Mouse (Mus musculus) megakaryocyte progenitor cell, adult 5-6 weeks (primary cell): ENCODE data around the gene A630095N17Rik. TPM values are rescaled to one million over a fixed set of nuclear protein-coding genes. Genes with fewer than 3 reads are reported as not detected.
A peak's percentile ranks its signal among the peaks of the same experiment; 100 is the strongest.

Experiments used
- ATAC-seq: replicated peaks from 2 replicates; pipeline ENCODE4 v1.8.0; 2016; ENCODE audit warnings: mild to moderate bottlenecking, moderate TSS enrichment, inconsistent platforms; ENCODE audit not compliant: poor library complexity
- total RNA-seq, 2 experiments: library from RNA; stranded (forward) in 1 of 2; stranded (reverse) in 1 of 2; fragments of 157-497, 149-512 nt in 1 of 2; fragments of 200-1000 nt in 1 of 2; gene quantifications; 2 replicates each; pipeline versions ENCODE4 v1.2.3 to v1.2.4; 2015 to 2017

Gene A630095N17Rik
- total RNA-seq (2015): 0.56 and 1.2 TPM in 2 replicates
- total RNA-seq (2017): 1.2 TPM in 1 of 2 replicates, not detected in the other

DNA sequence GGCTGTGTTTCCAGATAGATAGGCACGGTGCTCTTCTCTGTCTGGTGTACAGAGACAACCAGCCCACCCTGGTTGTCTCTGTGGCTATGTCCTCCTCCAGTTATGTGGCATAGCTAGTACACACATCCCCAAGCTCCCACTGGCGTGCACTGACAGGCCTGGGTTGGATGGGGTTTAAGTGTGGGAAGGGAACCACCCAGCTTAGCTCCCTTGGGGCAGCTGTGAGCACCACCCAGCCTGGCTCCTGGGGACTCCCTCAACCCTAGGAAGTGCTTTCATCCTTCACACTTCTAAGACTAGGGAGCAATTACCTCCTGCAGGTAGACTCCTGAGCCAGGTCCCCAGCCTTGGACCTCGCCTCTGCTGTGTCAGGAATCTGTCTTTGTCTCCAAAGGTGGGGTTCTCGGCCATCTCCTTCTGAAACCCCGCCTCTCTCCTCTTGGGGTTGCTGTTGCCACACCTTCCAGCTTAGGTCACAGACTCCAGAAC, at the start of gene A630095N17Rik:
Gene A630095N17Rik (minus strand): TSS at position 439 of the 489 bp plus-strand sequence.
- no peak for ATAC-seq

DNA sequence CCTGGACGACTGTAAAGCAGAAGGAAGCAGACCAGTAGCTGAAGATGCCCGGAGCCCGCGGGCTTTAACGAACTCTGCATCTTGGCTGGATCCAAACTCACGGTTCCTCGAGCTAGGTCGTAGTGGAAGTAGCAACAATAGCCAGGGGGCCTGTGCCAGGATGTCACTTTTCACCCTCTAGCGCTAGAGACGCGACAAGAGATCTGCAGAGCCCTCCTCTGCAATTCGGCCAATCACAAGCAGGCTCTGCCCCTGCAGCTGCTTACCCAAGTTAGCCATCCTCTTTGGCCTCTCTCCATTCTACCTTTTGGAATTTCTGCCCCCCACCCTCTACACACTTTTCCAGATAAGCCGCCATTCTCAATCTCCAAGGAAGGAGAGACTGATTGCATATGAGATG, 46.3 kb upstream of the A630095N17Rik start, which contains the start of gene Resp18:
Gene Resp18 (minus strand): TSS at position 188 of the 400 bp plus-strand sequence.
- ATAC-seq: no peak

DNA sequence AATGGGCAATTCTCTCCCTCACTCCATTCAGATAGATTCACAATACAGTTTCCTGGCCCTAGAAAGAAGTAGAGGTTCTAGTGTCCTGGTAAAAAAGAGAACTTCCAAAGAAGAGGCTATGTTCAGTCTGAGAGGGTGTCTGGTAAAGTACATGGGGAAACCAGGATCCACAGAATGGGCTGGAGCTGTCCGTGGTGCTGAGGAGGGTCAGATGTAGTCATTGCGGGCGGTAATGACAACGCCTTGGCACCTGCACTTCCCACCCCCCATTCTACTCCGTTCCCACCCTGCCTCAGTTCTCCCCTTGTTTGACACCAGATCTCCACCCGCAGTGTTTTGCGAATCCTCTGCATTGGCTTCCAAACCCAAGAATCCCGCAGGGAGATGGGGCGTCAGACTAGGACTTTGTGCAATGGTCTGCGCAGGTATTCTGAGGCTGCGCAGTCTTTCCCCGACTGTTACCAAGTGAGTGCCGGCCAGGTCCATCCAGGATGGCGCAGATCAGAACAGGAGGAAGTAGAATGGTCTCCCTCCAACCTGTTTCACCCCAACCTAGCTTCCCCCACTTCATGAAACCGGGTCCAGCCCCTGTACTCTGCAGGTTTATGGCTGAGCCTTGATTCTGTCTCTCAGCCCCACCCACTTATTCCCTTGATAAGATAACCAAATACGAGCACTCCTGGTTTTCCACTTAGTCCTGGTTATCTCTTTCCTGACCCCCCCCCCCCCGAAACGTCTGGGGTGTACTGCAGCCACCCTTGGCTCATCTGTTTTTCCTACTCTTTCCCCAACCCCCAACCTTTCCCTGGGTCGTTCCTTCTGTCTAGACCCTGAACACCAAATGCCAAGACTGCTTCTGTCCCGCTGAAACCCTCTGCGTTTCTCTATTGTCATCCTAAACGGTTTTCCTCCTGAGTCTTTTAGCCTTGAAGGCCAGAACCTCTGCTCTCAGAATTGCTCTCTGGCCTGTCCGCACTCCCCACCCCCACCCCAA, 45.6 kb upstream of the A630095N17Rik start:
- peak; percentile 73 for ATAC-seq

DNA sequence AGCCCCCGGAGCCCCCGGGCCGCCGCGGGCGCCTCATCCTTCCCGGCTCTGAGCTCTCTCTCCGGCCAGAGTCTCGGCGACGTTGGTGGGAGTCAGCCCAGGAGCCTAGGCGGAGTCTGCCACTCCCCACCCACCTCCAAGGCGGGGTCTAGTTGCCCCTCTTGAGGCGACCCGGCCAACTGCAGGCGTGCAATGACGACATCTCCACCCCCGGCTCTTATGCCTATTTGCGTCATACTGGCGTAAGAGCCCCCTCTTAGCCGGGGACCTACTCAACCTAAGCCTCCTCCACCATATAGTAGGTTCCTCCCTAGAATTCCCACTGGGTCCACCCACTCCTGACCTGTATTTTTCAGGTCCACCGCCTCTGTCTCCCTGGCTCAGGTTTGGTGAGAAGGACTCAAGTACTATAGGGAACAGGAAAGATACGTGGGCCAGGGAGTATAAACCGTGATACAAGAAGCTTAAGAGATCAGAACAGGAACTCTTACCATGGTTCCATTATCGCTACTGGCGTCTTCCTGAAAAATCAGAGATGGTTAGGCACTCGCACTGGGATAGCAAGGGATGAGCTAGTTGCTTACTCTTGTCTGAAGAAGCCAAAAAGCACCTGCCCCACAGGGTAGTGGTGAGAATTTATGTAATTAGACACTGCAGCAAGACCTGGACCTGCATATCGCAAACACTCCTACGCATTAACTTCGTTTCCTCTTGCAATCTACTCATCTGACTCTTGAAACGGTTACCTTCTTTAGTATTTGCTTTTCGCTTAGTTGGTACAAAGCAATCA, 32.4 kb upstream of the A630095N17Rik start, which contains the start of gene Ptprn:
Gene Ptprn (minus strand): TSS at position 412 of the 790 bp plus-strand sequence.
- ATAC-seq: no peak

DNA sequence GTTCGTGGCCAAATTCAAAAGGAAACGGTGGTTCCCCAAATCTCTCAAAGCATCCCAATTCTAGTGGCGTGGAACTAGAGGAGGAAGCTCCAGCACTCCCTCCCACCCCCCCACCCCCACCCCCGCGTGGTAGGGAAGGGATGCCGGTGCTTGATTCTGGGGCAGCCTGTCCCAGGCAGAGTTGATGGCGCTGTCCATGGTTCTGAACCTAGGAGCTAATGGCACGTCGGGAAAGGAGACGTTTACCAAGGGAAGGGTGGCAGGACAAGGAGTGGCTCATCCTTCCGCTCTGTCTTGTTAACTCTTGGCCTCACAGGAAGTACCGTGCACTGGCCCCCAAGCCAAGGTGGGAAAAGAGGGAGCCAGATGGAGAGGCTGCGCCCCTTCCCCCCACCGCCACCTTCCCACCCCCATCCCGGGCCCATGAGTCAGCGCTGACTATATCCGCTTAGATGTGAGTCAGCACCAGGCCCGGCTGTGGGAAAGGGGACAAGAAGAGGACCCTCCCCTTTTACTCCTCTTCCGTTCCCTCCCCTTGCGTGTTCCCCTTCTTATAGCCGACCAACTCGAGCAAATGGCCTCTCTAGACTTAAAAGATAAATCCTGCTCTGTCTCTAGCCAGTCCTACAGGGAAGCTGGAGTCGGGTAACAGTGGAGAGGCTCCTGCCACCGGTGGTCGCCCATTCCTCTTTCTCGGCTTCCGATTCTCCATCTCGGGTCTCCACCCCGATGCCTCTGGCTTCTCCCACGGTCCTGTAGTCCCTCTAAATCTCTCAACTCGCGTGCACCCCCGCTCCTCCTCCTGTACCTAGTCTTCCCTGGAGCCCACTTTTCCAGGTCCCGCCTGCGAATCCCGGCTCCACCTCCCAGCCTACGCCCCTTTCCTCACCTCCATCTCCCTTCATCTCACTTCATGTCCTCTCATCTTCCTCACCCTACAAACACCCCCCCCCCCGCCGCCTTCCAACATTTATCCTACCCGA, 31.4 kb upstream of the A630095N17Rik start:
- ATAC-seq: peak; percentile 92

DNA sequence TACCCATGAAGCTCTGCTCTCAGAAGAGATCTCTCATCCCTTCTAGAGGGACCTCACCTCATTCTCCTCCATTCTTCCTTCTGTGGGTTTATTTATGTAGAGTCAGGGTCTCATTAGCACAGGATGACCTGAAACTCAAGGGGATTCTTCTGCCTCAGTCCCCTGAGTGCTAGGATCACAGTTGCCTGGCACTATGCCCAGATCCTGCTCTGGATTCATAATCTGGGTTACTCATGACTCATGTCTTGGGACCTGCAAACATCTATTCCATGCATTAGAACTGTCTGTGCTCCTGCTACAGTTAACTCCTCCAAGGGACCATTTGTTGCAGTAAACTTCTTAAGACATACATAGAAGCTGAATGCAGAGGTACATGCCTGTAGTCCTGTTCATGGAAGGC, 29.4 kb upstream of the A630095N17Rik start:
- no peak for ATAC-seq

DNA sequence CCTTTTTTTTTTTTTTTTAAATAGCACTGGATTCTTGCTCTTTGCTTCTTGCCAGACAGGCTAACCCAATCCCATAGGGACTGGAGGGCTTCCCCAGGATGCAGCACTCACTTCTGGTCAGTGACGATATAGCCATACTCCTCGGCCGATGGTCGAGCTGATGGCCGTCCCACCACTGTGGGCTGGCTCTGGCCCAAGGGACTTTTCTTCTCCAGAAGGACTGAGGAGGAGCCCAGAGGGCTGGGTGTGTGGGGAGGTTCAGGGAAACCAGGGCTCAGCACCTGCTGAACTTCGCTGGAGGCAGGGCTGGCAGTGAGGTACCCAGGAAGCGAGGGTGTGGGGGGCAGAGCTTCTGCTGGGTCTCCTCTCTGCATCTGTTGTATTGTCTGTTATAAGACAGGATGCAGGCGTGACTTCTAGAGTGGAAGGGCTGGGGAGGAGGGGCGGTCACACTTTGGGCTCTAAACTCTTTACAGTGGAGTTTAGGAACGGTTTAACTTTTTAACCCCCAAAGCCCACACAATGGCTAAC, 23.7 kb upstream of the A630095N17Rik start:
- no peak for ATAC-seq

DNA sequence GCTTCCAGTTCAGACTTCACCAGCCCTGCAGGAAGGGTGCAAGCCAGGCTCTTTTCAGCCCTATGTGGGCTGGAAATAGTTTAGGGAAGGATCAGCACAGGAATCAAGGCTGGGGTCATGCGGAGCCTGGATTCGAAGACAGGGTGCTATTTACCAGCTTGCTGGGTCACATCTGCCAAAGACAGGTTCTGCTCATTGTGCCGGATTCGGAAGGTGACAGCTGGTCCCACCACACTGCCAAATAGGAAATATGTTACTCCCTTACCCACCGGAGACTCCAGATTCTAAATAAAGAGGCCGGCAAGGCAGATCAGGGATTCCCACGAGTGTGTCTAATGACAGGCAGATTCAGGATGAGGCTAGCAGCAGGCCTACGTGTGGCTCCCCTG, 22.7 kb upstream of the A630095N17Rik start:
- no peak for ATAC-seq

DNA sequence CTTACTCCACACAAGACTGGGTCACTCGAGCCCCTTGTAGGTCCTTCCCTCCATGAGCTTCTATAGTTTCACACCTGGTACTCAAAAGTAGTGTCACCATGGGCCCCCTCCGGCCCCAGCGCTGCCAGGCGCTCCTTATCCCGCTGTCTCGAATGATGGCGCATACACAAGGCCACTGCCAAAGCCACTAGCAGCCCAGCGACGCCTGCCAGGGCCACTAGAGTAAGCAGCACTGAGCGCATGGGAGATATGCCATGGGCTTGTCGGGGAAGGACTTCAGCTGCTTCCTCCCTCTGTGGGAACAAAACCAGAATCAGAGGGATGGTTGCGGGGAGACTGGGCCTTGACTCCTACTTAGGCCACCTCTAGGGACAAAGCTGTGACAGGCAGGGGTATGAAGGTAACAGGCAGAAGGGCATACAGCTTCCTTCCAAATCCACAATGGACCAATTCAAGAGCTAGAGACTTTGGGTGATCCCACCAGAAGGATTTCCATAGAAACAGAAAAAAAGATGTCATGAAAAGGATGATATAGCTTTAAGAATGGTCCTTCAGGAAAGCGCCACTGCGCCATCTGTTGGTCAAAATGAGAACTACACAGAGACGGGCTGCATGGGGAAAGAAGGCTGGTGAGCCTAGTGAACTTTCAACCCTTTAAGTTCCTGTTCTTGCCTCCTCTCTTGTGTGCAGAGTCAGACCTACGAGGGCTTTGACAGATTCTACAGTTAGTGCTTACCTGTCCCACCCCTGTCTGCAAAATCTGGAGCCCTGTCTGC, 22.1 kb upstream of the A630095N17Rik start:
- peak; percentile 72 for ATAC-seq

DNA sequence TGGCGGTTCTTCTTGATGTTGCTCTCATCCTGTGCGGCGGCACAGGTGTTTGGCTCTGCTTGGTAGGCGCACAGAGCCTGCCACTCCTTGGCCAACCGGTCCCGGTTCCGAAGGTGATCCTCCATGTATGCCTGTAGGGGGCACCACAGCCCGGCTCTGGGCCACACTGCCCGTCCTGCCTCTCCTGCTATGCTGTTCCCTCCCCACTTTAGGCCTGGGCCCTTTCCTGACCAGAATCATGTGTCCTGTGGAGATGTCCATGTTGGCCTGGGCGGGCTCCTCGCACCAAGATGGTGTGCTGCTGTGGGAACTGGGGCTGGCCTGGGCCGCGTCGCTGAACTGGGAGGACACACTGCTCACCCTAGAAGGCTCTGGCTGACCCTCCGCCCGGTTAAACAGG, 21.1 kb upstream of the A630095N17Rik start:
- ATAC-seq: no peak

DNA sequence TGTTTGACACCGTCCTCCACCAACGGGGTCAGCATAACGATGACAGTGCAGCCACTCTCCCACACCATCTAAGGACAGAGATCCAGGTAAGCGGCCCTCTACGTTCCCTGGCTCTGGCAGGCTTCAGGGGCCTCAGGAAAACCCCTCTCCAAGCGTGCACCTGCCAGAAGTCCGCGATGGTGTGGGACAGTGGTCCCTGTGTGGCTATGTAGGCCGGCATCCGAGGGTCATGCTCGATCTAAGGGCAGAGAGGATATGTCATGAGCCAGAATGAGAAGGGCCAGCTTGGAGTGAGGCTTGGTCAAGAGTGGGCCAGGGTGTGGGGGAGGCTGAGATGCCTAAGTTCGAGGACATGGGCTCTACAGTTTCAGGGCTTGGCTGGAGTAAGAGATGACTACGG, 20.4 kb upstream of the A630095N17Rik start:
- no peak for ATAC-seq

DNA sequence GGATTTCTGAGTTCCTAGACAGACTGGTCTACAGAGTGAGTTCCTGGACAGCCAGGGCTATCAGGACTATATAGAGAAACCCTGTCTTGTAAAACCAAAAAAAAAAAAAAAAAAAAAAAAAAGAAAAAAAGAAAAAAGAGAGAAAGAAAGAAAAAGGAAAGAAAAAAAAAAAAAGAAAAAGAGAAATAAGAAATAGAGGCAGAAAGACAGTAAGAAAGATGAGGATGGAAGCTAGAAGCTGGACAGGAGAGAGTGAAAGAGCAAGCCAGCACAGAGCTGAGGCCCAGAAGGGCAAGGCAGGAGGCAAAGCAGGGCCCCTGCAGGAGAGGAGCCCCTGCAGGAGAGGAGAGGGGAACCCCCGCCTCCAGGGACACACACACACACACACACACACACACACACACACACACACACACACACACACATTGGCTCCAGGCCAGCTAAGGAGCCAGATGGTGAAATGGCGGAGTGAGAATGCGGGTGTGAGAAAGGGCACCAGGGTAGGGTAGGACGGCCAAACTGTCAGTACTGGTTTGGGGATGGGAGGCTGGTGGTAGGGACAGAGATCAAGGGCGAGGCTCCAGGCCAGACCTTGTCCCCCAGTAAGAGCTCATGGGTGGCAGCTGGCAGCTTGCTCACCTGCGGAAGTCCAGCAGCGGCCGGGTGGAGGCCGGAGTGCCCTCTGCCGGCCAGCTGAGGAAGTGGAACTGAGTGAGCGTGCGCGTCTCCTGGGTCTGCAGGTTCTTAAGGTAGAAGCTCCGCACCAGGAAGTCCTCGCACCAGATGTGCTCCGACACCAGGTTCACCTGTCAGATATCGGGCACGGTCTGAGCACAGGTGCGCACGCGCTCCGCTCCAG, 19.4 kb upstream of the A630095N17Rik start:
- peak; percentile 80 for ATAC-seq

DNA sequence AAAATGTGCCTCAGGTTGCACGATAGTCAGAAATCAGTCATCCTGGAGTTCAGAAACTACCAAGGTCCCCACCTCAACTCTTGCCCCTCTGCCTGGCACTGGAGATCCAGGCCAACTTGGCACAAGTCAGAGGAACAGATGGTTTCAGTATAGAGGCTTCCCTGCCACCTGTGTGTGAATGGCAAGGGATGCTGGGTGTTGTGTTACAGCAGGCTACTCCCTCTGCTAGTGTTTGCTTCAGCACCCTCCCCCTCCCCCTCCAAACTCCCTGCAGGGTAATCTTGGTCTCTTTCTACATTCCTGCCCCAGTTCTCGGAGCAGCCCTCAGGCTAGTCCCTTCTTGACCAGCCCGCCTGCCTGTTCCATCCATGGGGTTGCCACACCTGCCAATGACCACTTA, 18.6 kb upstream of the A630095N17Rik start:
- no peak for ATAC-seq

DNA sequence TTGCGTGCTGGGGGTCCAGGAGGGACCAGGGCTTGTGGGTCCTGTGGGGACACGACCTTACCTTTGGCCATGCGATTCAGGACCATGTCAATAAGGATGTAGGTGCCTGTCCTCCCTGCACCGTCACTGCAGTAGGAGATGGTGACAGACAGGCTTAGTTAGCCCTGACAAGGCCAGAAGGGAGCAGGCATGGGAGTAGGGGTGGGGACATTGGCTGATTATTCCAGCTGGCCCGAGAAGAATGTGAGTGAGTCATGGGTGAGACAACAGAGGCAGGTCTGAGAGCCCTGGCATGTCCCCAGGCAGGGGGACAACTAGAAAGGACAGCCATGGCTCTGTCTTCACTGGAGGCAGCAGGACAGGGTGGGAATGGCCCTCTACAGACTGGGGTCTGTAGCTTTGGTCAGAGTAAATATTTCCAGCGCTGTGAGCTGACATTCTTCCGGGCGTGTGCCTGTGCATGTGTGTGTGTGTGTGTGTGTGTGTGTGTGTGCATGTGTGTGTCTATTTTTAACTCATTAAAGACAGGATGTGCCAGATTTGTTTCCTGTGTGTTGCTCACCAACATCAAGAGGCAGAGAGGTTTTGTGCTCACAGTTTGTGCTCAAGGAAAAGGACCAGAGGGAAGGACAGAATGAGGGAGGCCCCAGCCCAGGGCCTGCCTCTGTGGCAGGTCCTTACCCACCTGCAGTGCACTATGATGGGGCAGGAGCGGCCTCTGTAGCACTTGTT, 16.3 kb upstream of the A630095N17Rik start:
- ATAC-seq: no peak

DNA sequence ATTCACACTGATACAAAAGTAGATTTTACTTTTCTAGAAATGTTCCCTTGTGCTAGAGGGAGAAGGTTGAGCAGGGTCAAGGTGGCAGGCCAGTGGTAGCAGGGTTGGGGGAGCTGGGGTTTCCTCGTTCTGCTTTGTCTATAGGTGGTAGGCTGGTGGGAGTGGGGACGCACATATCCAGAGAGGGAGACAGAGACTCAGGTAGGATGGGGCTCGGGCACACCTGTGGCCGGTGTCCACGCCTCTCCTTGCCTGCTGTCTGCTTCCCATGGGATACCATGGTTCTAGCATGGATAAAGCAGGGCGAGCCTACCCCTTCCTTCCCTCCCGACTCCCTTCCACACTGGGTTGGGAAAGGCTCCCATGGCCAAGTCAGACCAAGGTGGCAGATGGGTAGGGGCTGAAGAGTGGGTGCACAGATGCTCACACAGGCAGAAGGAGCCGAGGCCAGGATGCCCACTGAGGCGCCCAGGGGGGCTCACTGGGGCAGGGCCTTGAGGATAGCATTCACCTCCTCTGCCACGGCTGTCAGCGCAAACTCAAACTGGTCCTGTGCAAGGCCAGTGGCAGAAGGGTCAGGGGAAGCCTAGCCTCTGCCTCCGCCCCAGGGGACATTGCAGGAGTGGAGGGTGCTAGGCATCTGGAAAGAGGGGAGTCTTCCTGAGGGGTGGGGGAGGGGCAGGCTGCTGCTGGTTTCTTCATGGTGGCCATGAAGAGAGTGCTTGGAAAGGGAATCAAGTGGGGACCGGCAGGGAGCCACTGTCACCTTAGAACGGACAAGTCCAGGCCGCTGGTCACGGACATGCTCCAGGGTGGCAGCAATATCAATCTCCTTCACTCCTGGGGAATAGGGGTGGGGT, 15.4 kb upstream of the A630095N17Rik start:
- no peak for ATAC-seq

DNA sequence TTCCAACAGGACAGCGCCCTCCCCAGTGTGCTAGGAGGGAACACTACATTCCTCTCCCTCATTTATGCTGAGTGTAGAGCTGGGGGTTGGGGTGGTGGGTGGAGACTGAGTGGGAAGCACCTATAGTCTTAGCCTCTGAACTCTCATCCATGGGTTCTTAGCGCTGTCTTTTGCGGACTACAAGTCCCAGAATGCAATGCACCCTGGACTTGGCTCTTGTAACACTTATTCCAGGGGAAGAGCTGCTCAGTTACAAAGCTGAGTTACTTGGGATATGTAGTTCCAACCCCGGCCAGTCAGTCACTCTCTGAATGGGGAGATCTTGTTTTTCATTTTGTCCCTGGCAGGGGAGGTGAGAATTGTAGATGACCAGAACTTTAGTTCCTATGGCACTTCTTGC, 12.9 kb upstream of the A630095N17Rik start:
- ATAC-seq: peak; percentile 86
